Mouse (Mus musculus) hindbrain, embryonic 15.5 days (tissue): ENCODE measurements around the gene Igsf21. TPM values are rescaled to one million over a fixed set of nuclear protein-coding genes. Genes with fewer than 3 reads are reported as not detected.

ENCODE experiments used
- ATAC-seq: fragments of 200-750 bp; cut with Nextera tagmentation; 2 replicates; pipeline ENCODE4 v1.8.0; 2017; ENCODE audit warnings: low read depth, moderate number of reproducible peaks, moderate TSS enrichment; ENCODE audit not compliant: low FRiP score
- H3K27ac ChIP-seq: fragments of 300-500 bp; sonication (generic); replicated peaks from 2 replicates; pipeline ENCODE4 v1.5.1; 2015; ENCODE audit warnings: mild to moderate bottlenecking, inconsistent platforms
- H3K27me3 ChIP-seq: fragments of 300-500 bp; sonication (generic); 2 replicates; pipeline ENCODE4 v1.6.1; 2015; ENCODE audit warnings: control low read depth, inconsistent platforms
- H3K36me3 ChIP-seq: fragments of 300-500 bp; sonication (generic); 2 replicates; pipeline ENCODE4 v1.6.1; 2015; ENCODE audit warnings: control low read depth, inconsistent platforms
- H3K4me1 ChIP-seq: fragments of 300-500 bp; sonication (generic); replicated peaks from 2 replicates; pipeline ENCODE4 v1.6.1; 2015; ENCODE audit warnings: control low read depth, inconsistent platforms
- H3K4me2 ChIP-seq: fragments of 300-500 bp; sonication (generic); 2 replicates; pipeline ENCODE4 v1.6.1; 2015; ENCODE audit warnings: moderate library complexity, mild to moderate bottlenecking, inconsistent platforms
- H3K4me3 ChIP-seq: fragments of 300-500 bp; sonication (generic); 2 replicates; pipeline ENCODE4 v1.5.1; 2015; ENCODE audit warnings: mild to moderate bottlenecking, inconsistent platforms
- H3K9ac ChIP-seq: fragments of 300-500 bp; sonication (generic); 2 replicates; pipeline ENCODE4 v1.6.1; 2015; ENCODE audit warnings: inconsistent platforms
- H3K9me3 ChIP-seq: fragments of 300-500 bp; sonication (generic); 2 replicates; pipeline ENCODE4 v1.6.1; 2016; ENCODE audit warnings: control low read depth, inconsistent platforms
- WGBS: fragments of 180-500 bp; shearing (Covaris S2); methylation state at CpG from one replicate; pipeline ENCODE4 v1.1.7; 2015; 5-methylcytosine and 5-hydroxymethylcytosine counted together
- polyA plus RNA-seq: library from polyadenylated mRNA; unstranded; fragments of >200 nt; fragmentation: Nextera tagmentation; extraction: Ambion mirVana; gene quantifications from 2 replicates; pipeline ENCODE4 v1.2.1, GENCODE M21; 2015

The Igsf21 gene
- polyA plus RNA-seq, 1 experiment from 2014 or later = 102 TPM

DNA sequence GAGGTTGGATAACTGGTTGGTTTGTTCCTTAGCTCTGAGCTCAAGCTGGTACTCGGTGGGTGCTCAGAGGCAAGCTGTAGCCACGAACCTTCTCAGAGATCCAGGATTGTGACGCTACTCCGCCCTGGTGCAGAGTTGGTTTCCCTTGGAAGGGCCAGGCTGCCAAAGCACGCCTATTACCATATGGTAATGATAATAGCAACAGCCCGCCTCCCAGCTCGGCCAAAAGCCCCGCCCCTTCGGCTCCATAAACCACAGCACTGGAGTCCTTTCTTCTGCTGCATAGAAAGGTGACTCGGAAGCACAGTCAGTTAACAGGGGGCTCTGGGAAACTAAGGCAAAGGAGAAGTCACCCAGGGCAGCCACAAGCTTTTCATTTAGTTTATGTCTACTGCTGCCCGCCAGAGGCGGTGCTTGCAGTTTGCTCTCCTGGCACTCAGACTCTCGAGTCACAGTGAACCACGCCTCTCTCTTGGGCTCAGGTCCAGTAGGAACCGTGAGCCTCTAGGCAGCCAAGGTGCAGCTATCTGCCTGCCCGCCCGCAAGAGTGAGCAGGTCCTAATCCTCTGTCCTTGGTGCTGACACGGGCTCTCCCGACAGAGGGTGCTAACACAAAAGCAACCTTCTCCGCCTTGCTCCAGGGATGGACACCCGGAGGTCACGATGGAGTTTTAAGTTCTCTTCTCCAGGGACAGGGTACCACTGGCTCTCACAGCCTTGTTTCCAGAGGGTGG is 2.6 kb upstream of the Igsf21 start:
- H3K4me3 ChIP-seq = no peak overlapping the region
- H3K9me3 ChIP-seq = no peaks in the 10 kb centered on the region
- H3K9ac ChIP-seq = no peak overlapping the region
- peaks cover 40% of the 10 kb centered on the region for H3K4me1 ChIP-seq
- H3K4me2 ChIP-seq = 0 out of 2 replicates have a peak overlapping the region, but pooled peaks have one; percentile 15
- H3K36me3 ChIP-seq = no peaks in the 10 kb centered on the region
- WGBS = 3% methylated on average over 22 of the region's 22 CpGs
- peaks cover 32% of the 10 kb centered on the region for H3K27me3 ChIP-seq
- H3K27ac ChIP-seq = no peak overlapping the region
- no peak for ATAC-seq

DNA sequence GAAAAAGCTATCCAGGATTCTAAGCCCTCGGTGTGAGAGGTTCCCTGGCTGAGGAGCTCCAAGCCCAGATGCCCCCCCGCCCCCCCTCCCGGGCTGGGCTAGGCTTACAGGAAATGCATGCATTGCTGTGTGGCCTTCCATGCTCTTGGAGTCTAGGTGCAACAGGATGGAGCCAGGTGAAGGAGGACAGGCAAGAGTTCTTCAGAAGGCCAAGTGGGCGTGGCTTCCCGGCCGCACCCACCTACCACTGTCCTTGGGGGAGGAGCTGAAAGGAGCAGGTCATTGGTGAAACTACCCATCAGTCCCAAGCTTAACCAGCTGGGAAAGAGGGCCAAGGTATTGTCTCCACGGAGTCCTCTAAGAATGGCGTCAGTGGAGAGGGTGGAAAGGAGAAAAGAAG is 1.8 kb upstream of the Igsf21 start:
- Histone ChIP-seq H3K4me2 (no peak overlapping the region), H3K36me3 (no peaks in the 10 kb centered on the region), H3K9ac (no peak overlapping the region), H3K4me3 (no peak overlapping the region), H3K9me3 (no peaks in the 10 kb centered on the region), H3K27me3 (peaks cover 33% of the 10 kb centered on the region), H3K4me1 (peaks cover 48% of the 10 kb centered on the region), H3K27ac (no peak overlapping the region)
- ATAC-seq = no peak
- 4% methylated on average over 8 of the region's 8 CpGs for WGBS

DNA sequence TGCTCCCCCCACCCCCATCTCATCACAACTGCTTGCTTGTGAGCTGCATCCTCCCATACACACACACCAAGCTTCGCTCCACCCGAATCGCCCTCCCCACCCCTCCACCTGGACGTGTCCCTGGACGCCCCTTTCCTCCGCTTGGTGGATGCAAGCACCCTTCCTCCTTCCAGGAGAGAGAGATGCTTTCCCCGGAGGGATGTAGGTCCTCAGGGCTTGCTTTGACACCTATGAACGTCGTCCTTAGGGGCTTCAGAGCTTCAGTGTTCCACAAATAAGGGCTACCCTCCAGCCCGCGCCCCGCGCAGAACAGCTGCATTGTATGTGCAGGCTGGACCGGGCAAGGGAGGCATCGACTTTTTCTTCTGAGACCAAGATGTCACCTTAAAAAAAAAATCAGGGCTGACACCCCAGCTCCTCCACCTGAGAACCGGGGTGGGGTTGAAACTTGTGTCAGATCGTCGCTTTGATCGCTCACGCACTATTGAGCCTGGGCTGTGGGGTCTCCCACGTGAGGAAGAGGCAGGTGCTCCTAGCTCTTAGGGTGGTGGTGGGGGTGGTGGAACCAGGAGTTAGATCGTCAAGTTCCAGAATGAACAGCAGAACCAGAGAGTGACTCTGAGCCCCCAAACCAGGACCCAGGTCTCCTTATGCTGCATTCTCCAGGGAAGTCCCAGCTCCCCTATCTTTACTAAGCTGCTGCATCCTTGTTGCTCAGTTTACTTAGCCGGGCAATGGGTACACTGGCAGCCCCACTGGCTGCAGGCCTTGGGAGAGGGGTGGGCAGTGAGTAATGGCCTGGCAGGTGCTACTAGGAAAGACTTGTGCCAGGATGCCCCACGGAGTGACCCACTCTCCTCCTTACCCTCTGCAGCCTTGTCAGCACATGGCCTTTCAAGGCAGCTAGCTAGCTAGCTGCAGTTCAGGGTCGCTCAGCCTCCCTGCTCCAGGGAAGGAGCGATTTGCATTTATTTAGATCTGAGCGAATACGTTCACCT is 721 bp upstream of the Igsf21 start:
- Histone ChIP-seq H3K27ac (peak overlapping the region; percentile 52; the same call in 1 of the 2 replicates), H3K4me1 (peaks cover 59% of the 10 kb centered on the region), H3K9me3 (no peaks in the 10 kb centered on the region), H3K36me3 (no peaks in the 10 kb centered on the region), H3K9ac (peak overlapping the region; percentile 66), H3K27me3 (peaks cover 42% of the 10 kb centered on the region), H3K4me3 (peak overlapping the region; percentile 63), H3K4me2 (peak overlapping the region; percentile 85)
- no peak; the same call in 1 of the 2 replicates for ATAC-seq
- WGBS = 9% methylated on average over 28 of the region's 28 CpGs

DNA sequence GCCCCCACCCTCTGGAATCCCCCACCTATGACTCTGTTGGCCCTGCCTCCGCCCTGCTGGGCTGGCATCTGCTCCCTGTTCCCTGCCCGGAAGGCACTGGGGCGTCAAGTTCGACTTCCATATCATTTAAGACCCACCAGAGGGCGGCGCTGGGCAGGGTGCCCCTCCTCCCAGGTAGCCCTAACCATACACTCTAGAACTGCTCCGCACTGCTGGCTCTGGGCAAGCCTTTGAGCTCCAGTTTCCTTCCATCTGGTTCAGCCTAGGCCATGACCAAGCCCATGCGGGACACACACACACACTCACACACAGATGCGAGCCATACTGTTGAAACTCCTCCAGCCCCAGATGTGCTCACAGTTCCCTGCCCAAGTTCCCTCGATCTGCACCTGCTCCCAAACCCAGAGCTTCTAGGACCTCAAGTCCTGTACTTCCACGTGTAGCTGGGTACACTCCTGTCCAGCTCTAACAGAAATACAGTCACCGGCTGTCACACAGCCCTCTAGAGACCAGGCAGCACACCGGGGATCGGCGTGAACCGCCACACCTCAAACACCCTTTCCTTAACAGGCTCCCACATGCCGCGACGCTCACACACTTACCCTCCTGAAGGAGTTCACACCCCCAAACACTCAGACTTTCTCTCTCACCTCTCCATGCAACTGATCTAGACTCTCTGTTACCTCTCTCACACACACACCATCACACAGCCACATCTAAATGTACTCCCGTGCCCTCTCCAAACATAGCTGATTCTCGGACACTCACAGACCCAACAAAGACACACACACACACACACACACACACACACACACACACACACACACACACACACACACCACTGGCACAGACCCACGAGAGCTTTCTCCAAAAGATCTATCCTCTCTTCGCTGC is 1.1 kb downstream of the Igsf21 start:
- peak overlapping the region; percentile 84 for H3K27ac ChIP-seq
- H3K36me3 ChIP-seq = no peaks in the 10 kb centered on the region
- H3K4me1 ChIP-seq = peaks cover 61% of the 10 kb centered on the region
- ATAC-seq = peak; percentile 39
- H3K4me2 ChIP-seq = peak overlapping the region; percentile 85
- H3K4me3 ChIP-seq = peak overlapping the region; percentile 63
- under 1% methylated on average over 23 of the region's 23 CpGs for WGBS
- H3K9me3 ChIP-seq = no peaks in the 10 kb centered on the region
- peaks cover 36% of the 10 kb centered on the region for H3K27me3 ChIP-seq
- H3K9ac ChIP-seq = peak overlapping the region; percentile 66

DNA sequence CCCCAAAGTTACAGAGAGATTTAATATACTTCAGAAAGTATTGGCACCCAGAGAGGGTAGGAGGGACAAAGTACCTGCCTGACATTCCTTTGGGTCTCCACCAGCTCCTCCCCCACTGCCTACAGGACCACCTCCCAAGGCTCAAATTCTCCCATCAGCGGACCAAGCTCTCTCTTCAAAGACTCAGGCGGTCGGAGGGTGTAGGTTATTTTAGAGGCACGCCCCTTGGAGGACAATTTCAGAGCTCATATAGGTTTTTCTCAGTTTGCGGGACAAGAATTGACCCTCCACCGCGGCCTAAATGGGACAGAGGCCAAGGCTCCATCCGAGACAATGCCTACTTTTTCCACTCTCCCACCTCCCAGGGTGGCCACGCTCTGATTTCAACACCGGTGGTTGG is 1.7 kb downstream of the Igsf21 start:
- peaks cover 61% of the 10 kb centered on the region for H3K4me1 ChIP-seq
- H3K27ac ChIP-seq = no peak overlapping the region; the same call in 1 of the 2 replicates
- H3K27me3 ChIP-seq = peaks cover 32% of the 10 kb centered on the region
- no peaks in the 10 kb centered on the region for H3K9me3 ChIP-seq
- H3K4me2 ChIP-seq = peak overlapping the region; percentile 85
- peak overlapping the region; percentile 63 for H3K4me3 ChIP-seq
- 2% methylated on average over 10 of the region's 10 CpGs for WGBS
- no peak for ATAC-seq
- no peaks in the 10 kb centered on the region for H3K36me3 ChIP-seq
- H3K9ac ChIP-seq = peak overlapping the region; percentile 47; the same call in 1 of the 2 replicates

DNA sequence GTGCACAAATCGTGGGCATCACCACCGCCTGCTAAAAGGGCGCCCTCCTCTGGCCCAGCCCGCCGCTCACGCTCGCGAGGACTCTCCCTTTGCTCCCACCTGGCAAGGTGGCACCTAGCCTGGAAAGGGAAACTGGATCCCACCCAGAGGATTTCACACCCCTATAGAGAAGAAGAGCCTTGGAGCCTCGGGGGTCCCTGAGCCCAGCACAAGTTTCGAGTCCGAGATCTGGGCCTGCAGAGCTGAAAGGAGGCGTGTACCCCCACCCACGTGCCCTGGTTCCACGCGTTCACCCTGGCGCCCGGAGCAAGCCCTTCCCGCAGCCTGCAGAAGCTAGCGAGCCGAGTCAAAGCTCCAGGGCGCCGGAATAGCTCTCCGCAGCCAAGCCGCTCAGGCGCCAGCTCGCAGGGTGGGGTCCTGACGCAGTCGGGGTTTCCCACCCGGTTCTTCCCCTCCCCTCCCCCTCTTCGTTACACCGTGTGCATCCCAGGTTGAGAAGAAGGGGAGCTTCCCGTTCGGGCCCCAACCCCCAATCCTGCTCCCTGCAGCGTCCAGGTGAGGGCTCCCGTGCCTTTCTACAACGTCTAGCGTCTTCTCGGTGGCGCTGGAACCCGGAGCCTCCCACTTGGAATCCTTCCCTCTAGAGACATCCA is 2.3 kb downstream of the Igsf21 start:
- no peaks in the 10 kb centered on the region for H3K9me3 ChIP-seq
- peak overlapping the region; percentile 63 for H3K4me3 ChIP-seq
- no peaks in the 10 kb centered on the region for H3K36me3 ChIP-seq
- ATAC-seq = no peak
- H3K9ac ChIP-seq = peak overlapping the region; percentile 47
- H3K4me1 ChIP-seq = peaks cover 59% of the 10 kb centered on the region
- peak overlapping the region; percentile 85 for H3K4me2 ChIP-seq
- H3K27me3 ChIP-seq = peaks cover 27% of the 10 kb centered on the region
- peak overlapping the region; percentile 31 for H3K27ac ChIP-seq
- WGBS = 2% methylated on average over 38 of the region's 40 CpGs

DNA sequence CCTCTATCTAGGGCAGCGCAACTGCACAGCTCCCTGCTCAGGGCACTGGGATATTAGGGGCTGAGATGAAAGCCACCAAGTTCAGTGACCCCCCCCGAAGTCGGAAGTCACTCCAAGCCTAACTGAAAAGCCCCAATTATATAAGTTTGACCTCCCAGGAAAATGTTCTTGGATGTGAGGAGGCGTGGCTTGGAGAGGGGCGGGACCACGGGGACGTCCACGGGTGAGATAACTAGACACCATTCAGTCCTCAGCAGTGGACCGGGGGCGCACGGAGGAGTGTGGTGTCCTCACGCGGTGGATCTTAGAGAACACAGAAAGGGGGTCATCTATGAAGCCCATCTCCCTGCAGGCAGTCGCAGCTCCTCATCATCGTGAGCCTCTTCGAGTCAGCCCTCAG is 3.4 kb downstream of the Igsf21 start:
- Histone ChIP-seq H3K9me3 (no peaks in the 10 kb centered on the region), H3K9ac (no peak overlapping the region), H3K27me3 (peaks cover 18% of the 10 kb centered on the region), H3K36me3 (no peaks in the 10 kb centered on the region), H3K4me3 (peak overlapping the region; percentile 63), H3K27ac (no peak overlapping the region), H3K4me2 (peak overlapping the region; percentile 85), H3K4me1 (peaks cover 52% of the 10 kb centered on the region)
- no peak for ATAC-seq
- WGBS = 16% methylated on average over 16 of the region's 16 CpGs

DNA sequence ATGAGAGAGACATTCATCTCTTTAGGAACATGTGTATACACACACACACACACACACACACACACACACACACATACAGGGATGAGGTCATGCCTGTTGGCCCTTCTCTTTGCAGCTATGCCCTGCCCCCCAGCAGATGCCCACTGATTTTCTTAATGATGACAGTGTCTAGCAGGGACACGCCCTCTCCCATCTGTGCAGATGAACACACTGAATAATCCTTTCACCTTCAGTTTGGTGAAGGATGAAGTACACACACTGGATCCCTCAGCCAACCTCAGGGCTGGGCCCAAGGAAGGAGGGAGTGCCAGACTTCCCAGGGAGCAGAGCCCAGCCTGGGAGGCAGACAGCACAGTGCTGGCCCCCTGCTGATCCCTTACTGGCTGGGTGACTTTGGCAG is 4.3 kb downstream of the Igsf21 start:
- no peak overlapping the region for H3K4me2 ChIP-seq
- H3K4me3 ChIP-seq = no peak overlapping the region
- H3K36me3 ChIP-seq = no peaks in the 10 kb centered on the region
- no peak overlapping the region for H3K27ac ChIP-seq
- peaks cover 13% of the 10 kb centered on the region for H3K27me3 ChIP-seq
- no peak overlapping the region for H3K9ac ChIP-seq
- ATAC-seq = no peak
- H3K4me1 ChIP-seq = peaks cover 53% of the 10 kb centered on the region
- no peaks in the 10 kb centered on the region for H3K9me3 ChIP-seq
- WGBS = 65% methylated on average over 1 of the region's 1 CpGs

DNA sequence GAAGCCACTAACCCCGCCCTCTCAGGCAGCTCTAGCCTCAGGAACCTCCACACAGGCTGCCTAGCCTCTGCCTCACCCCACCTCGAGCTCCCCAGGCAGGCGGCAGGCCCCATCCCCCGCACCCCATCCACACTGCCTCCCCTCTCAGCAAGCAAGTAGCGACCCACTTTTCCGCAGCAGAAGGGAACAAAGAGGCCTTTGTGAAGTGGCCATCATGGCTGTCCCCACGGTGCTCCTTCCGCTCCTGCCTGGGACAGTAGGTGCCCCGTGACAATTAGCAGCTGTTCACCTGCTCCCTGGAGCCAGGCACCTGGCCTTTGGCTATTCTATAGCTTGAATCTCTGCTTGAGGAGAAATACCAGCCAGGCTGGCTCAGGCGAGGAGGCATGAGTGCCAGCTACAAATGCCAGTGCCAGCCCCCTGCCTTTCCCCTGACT is 9.3 kb downstream of the Igsf21 start:
- H3K27ac ChIP-seq = peak overlapping the region; percentile 45; the same call in 1 of the 2 replicates
- no peak overlapping the region for H3K4me3 ChIP-seq
- H3K9me3 ChIP-seq = no peaks in the 10 kb centered on the region
- H3K36me3 ChIP-seq = no peaks in the 10 kb centered on the region
- ATAC-seq = peak; percentile 37; the same call in 1 of the 2 replicates
- H3K9ac ChIP-seq = no peak overlapping the region
- no peak overlapping the region for H3K4me2 ChIP-seq
- H3K27me3 ChIP-seq = no peaks in the 10 kb centered on the region
- H3K4me1 ChIP-seq = peaks cover 26% of the 10 kb centered on the region
- WGBS = 15% methylated on average over 10 of the region's 10 CpGs

DNA sequence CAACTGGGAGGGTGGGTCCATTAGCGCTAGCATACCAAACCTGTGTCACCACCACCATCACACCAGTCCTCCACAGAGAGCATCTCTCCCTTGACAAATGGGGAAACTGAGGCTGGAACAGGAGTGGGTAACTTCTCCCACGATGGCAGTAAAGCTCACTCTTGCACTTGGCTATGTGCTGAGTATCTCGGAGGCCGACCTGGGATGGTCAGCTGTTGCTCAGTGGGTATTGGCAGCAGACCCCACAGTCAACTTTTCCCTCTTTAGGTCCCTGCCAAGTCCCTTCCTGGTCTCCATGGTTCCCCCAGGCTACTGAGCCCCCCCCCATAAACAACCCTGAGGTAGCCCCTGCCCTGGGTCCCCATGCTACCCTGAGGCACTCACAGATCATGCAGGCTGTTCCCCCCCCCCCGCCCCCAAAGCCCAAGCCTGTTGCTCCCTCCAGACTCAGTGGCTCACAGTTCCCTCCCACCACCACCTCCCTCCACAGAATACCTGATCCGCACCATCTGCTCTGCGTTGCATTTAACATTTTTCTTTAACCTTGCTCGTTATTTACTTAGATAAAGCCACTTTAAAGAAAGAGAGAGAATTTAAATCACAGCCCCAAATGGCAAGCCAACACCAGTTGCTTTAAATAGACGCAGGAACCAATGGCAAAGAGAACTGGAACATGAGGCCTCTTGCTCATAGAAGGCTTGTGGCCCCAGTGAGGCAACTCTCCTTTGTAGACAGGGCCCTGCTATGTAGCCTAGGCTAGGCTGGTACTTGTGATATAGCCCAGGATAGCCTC is 11.0 kb downstream of the Igsf21 start:
- Histone ChIP-seq H3K4me2 (no peak overlapping the region), H3K27me3 (no peaks in the 10 kb centered on the region), H3K4me1 (peaks cover 23% of the 10 kb centered on the region), H3K9ac (no peak overlapping the region), H3K27ac (no peak overlapping the region), H3K9me3 (no peaks in the 10 kb centered on the region), H3K36me3 (no peaks in the 10 kb centered on the region), H3K4me3 (no peak overlapping the region)
- 69% methylated on average over 9 of the region's 9 CpGs for WGBS
- 0 out of 2 replicates have a peak, but pooled peaks have one; percentile 5 for ATAC-seq
